Mouse (Mus musculus): ENCODE measurements at regions not wholly inside any gene's neighbourhood (a gene's known extent, or its start where the extent isn't known, plus 50 kb on each side); places are given as distances from the start of the nearest gene placed in this dataset.

- DNase-seq: no peak
Measured at GRCm38 (mm10) chr14:99434645-99435044, 136.2 kb downstream of the Klf5 start.

DNA sequence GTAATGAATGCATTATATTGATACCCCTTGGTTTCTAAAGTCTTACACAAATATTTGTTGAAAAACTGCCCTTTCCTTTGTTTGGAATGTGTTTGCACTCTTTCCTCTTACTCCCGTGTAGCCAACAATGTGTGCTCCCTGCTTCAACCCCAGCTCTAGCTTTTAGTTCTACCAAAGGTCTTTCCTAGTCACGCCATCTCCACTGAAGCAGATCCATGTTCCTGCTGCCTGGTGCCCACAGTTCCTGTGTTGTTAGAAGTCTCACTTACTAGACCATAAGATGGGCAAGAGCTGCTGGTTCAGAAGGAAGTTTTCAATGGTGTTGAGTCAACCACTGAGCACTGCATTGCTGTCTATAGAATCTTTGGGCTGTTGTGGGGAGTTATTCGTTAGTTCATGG lies 137.0 kb downstream of the Klf5 start:
- DNase-seq: no peak

DNA sequence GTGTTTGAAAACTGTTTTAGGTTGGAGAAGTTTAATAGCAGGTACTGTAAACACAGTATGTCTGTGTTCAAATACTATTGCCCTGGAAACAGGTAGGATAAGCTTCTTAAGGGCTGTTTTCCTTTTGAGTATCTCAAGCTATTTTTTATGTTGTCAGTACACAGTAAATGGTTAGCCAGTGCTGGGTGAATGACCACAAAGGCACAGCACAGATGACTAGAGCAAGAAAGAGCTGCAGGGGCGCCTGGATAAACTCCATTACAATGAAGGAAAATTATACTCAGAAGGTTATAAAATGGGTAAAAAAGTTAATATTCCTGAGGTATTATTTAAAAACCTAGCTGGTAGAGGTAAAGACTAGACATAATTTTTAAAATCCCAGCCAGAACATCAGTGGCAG lies 137.6 kb downstream of the Klf5 start:
- no peak for DNase-seq

DNA sequence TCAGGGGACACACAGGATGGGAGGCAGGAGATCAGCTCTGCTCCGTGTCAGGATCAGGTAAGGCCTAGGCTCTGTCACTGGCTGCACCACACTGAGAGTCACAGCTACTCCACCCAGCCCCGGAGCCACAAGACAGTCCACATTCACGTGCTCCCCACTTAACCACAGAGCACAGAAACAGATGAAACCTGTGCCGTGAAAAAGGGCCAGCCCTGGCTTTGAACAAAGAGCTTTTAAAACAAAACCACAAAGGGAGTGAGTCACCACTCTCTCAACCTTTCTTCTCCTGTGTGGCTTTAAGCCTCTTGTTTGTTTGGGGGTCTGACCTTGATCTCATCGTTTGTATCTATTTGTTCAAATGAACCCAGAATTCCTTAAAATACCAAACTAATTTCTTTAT lies 150.6 kb downstream of the Klf5 start:
- DNase-seq: peak in 1 of 2 experiments; percentile 8

GRCm38 (mm10) chr14:99449870-99450269 lies 151.4 kb downstream of the Klf5 start:
- no peak for DNase-seq

- no peak for DNase-seq
Measured at GRCm38 (mm10) chr14:99451110-99451795, 152.8 kb downstream of the Klf5 start.

- DNase-seq: no peak
Measured at GRCm38 (mm10) chr14:99453916-99454315, 155.4 kb downstream of the Klf5 start.

- DNase-seq: no peak
Measured at GRCm38 (mm10) chr14:99456555-99456954, 158.1 kb downstream of the Klf5 start.

DNA sequence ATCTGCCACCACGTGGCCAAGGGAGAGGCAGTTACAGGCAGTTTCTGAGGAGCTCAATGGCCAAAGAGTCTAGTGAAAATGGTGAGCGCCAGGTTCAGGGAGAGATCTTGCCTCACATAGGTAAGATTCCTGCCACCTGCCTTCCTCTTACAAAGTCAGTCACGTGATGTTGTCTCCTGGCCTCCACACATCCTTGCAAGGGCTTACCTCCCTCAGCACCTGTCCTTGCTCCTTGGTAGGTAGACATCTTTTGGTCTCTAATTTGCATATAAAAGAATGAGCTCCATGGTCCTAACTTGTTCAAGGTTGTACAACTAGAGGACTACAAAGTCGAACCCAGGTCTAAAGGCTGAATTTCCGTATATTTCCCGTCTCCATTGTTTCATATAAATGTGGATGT lies 159.1 kb downstream of the Klf5 start:
- DNase-seq: no peak

DNA sequence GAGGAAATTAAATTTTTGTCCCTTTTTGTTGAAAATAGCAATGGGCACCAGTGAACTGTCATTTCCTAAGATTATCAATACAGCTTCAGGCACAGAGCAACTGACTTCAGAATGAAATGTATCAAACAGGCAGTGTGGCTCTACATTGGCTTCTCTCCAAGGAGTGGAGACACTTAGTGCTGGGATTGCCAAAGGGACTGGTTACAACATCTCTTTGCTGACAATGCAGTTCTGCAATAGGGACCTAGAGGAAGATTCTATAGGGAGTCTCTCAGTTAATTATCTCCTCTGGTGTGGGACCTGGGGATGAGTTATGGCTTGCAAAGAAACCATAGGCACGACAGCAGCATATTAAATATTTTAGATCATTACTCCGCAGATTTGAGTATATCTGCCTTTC lies 173.6 kb downstream of the Klf5 start:
- peak in 1 of 2 experiments; percentile 25 for DNase-seq

DNA sequence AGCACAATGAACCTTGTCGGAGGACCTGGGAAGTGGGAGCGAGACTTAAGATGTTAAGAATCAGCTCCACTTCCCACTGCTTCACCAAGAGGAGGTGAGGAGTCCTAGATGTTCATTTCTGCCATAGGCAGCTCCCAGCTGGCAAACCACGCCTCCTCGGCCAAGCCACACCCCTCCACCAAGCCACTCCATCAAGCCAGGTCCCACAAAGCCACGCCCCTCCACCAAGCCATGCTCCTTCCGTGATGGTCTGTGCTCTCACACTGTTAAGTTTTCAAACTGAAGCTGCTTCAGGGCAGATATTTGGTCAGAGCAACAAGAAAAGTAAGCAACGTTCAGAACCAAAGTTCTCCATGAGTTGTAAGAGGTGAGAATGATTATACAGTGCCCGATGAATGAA lies 176.8 kb downstream of the Klf5 start:
- DNase-seq: peak in 1 of 2 experiments; percentile 20

DNA sequence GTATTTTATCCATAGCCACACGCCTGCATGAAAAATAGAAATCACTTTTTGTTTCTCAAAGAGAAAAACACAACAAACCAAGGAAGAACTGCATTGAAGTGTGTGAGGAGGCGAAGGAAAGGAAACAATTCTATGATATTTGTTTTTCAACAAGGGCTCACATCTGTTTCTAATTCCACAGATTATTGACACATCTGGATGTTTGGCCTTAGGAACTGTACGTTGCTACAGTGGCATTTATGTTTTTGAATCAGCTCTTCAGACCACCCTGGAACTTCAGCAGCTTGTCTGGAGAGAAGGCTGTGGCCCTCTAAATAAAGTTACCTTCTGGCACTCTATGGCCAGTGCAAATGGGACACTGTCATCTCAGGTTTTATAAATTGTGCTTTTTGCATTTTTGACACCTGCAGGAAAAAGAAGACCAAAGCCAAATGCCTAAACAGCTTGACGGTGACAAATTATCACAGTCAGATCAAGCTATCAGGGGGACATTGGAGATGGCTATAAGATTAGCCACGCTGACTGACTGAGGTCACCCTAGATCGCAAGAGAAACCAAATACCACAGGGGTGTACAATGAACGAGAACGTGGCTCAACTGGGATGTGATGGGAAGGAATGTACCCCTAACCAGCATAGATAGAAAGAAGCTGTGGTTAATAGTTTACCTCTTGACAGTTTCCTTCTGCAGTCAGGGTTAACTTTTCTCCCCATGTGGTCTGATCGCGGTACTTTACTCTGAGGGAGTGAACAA lies 182.0 kb downstream of the Klf5 start:
- no peak for DNase-seq

- DNase-seq: no peak
Measured at GRCm38 (mm10) chr14:99487981-99488380, 189.5 kb downstream of the Klf5 start.

GRCm38 (mm10) chr14:99493197-99493596 lies 194.7 kb downstream of the Klf5 start:
- DNase-seq: no peak

DNA sequence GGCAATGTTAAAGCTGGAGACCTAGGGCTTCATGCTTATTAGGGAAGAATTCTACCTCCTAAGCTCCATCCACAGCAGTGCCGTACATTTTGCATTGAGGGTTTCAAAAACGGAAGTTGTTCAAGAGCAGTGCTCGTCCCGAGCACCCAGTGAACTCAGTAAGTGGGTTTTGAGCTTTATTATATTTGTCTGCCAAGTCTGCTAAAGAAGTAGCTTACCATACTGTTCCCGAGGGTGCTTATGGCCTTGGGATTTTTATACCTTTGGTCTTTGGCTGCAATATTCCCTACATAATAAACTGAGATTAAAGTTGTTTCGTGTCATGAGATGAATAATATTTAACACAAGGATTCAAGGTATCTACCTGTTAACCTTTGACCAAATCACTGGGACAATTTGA lies 195.2 kb downstream of the Klf5 start:
- DNase-seq: no peak

DNA sequence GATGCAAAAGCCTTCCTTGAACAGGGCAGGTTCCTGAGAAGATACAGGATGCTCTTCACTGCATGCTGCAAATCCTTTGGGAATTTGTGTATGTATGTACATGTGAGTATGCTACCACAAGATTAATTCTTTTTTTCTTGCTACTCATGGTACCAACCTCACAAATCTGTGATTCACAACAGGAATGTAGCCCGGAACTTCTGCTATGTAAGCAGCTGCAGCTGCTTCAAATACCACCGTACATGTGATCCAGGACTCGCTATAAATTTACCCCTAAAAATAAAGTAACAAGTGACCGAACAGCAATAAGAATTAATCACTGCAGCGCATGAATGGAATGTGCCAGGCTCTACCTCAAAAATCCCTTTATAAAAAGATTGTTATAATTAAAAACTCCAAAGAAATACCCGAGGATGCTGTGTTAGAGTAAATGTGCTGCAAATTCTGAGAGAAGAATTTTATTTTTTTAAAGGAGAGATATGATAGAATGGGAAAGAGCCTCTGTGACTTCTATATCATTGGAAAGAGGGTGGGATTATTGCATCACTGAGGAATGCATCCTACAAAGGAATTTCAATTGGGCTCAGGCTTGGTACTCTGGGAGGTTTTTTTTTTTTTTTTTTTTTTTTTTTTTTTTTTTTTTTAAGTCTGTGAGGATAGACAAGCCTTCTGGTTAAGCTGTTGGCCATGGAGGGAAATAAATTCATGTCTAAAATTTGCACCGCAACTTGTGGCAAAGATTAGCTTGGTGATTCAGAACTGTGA lies 201.2 kb downstream of the Klf5 start:
- DNase-seq: no peak

GRCm38 (mm10) chr14:99504909-99505308 lies 206.4 kb downstream of the Klf5 start:
- no peak for DNase-seq

GRCm38 (mm10) chr14:99509696-99510536 lies 211.4 kb downstream of the Klf5 start:
- no peak for DNase-seq

DNA sequence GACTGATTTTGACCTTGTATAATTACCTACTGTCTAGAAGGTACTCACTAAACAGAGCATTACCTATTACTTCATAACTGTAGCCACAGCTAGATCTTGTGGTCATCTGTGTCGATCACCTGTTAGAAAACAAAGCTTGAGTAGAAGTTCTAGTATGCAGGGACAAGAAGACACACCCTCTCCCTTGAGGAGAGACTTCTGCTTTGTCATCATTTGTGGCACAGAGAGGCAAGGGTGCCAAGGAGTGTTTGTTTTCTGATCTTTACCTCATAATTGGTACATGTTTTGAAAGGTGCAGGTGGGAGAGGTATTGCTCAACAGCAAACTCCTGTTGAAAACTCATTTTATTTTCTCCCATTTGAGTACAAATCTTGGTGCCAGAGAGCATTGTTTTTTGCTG lies 217.0 kb downstream of the Klf5 start:
- DNase-seq: peak; percentile 9 to 44

GRCm38 (mm10) chr14:99516703-99517102 lies 218.2 kb downstream of the Klf5 start:
- no peak for DNase-seq

DNA sequence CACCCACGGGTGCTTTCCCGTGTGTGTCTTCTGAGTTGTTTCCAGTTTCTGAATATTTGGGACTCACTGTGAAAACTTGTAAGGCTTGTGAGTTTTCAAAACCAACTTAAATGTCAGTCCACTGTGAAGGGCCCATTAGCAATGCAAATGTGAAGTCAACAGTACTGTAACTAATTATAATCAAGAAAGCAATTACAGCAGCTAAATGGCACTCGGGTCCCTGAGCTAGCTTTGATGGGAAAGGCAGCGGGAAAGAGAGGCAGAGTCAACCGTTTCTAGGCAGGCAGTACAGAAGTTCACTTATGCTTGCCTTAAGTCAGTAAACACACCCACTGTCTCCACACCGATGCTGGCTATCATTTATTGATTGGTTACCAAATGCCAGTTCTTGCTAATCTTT lies 221.9 kb downstream of the Klf5 start:
- no peak for DNase-seq

DNA sequence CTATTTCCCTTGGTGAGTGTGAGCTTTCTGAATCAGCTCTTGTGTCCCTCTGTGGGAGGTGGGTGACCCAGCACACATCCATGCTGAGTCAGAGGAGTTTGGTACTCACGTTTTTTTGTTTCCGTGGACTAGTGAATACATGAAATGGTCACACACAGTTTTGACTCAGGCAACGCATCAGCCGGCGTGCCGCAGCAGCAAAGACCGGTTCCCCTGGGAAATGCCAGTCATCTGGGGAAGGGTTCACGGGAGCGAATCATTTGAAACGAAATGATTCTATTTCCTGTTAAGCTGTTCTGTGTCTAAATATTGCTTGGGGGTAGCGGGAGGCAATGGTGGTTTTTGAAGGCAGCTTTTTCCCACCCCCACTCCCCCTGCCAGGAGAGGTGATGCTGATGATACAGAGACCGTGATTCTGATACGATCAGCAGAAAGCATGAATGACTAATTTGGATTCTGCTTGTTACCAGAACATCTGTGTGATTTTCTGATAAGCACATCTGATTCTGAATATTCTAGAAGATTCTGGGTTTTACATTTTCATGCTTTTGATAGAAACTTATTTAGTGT lies 223.5 kb downstream of the Klf5 start:
- DNase-seq: no peak
